Mouse (Mus musculus): ENCODE measurements around the gene Pknox2. TPM values are rescaled to one million over a fixed set of nuclear protein-coding genes. Genes with fewer than 3 reads are reported as not detected.
A peak's percentile ranks its signal among the peaks of the same experiment; 100 is the strongest.

Gene Pknox2
- total RNA-seq, 2 experiments from 2014 or later: 39.5 to 42.9 TPM

DNA sequence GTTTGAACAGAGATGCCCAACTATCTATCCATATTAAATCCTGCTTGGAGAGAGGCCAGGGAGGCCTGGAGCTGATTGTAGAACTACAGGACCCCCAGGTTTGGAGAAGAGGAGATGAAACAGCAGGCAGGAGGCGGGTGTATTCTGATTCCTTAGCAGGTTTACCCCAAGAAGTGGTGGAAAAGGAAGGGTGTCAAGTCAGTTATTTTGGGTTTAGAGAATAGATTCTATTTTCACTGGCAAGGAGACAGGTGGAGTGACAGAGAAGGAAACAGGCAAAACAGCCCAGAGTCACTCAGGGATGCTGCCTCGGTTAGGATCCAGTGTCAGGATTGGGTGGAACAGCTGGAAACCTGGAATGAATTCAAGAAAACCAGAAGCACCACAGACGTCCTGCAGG is 263.6 kb downstream of the Pknox2 start:
- no peak for DNase-seq (ENCODE audit: low spot score)

DNA sequence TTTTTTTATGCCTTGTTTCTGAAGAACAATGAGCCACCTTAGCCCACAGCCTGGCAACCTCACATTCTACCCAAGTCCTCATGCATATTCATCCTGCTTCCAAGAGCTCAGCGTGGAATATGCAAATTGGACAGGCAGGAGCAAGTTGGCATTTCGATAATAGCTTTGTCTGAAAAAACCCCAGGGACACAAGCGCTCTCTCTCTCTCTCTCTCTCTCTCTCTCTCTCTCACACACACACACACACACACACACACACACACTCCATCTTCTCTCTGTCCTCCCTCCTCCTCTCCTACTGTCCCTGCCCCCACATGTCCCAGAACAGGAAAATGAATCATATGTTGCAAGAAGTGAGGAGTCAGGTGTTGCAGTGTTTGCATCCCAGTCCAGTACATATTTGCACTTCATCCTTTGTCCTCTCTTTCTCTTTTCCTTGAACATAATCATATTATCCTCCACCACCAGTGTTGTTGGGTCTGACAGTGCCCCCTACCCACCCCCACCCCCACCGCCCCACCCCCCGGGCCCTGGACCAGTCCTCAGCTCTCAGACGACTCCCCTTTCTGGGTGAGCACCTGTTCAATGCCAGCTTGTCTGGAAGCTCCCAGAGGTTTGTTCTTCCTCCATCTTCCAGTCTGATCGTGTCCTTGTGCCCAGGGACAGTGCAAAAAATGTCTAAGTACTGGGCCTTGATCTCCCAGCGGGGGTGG is 265.0 kb downstream of the Pknox2 start:
- no peak for DNase-seq (ENCODE audit: low spot score)

DNA sequence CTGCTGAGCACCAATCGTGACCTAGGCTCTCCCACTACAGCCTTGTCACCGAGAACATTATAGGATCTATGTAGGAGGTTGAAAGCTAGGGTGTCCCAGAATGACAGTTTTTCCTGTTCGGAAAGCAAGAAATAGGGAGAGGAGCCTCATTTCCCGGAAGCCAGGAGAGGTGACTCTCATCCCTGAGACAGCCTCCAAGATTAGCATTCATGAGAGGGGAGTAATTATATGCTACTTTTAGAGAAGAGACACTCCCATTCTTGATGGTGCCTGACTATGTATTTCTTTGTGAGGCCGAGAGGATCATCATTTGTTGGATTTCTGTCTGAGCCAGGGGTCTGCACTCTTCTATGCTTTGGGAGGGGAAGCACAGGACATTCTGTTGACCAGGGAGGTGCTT is 265.6 kb downstream of the Pknox2 start:
- no peak for DNase-seq (ENCODE audit: low spot score)

DNA sequence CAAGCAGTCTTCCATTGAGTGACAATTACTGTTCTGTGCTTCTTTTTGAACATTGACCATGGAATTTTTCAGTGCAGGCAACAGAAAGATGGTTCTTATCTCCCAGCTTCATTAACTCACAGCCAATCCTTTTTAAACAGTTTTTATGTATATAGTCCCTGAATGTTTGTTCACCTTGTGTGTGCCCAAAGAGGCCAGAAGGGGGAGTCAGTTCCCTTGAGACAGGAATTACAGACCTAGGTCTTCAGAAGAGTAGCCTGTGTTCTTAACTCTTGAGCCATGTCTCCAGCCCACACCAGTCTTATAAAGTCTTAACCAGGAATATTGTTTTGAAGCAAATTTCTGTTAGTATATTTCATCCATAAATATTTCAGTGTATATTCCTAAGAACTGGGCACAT is 270.4 kb downstream of the Pknox2 start:
- no peak for DNase-seq (ENCODE audit: low spot score)

DNA sequence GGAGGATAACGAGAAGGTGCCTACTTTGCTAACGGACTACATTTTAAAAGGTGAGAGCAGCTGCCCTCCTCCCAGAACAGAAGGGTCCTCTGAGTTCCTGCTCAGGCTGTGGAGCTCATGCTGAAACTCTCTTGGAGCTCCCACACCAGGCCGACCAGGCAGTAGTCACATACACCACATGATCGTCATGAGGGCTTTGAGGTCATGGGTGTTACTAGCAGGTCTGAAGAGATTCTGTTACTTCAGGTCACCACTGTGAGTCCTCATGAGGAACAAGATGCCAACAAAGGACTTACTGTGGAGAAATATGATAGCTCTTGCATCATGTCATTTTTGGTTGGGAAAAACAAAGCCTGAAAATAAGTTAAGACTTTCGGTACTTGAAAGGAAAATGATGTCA is 270.9 kb downstream of the Pknox2 start:
- DNase-seq (ENCODE audit: low spot score): peak; percentile 54

DNA sequence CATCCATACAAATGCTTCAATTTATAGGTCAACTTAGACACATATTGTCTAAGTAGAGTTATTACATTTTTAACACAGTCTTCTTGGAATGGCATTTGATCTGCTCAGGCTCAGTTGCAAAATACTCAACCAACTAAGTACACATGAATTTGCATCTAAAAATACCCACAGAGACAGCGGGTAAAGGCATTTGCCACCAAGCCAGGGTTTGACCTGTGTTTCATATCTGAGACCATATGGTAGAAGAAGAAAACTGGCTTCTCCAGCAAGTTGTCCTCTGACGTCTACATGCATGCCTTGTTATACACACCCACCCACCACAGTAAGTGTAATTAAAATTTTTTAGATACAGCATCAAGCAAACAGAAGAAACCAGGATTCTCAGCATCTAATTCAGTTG is 273.4 kb downstream of the Pknox2 start:
- no peak for DNase-seq (ENCODE audit: low spot score)

DNA sequence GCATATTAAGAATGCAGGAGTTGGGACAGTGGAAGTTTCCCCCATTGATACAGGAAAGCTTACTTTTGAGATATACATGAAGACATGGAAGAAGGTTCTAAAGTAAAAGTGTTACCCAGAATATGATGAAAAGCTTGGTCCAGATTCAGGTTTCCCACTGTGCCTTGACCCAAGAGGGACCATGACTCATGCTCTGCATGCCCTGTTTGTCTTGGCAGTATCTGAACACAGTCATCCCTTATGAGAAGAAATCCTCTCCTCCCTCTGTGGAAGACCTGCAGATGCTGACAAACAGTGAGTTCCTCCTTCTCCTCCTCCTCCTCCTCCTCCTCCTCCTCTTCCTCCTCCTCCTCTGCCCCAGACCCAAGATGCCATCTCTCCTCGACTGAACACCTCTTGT is 276.9 kb downstream of the Pknox2 start:
- no peak for DNase-seq (ENCODE audit: low spot score)

DNA sequence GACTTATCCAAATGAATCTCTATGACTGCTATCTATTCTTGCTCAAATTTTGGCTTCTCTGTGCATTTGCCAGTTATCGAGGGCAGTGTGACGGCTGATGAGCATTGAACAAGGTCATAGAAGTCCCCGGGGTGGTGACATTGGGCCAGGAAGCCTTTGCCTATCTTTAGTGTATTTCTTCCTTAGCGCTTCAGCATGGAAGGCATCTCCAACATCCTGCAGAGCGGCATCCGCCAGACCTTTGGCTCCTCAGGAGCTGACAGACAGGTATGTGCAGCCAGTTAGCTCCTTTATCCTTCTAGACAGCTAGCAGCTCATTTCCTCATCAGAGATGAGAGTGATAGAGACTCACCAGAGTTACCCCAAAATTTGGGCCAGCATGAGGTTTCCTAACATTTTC is 278.5 kb downstream of the Pknox2 start:
- DNase-seq (ENCODE audit: low spot score): no peak

DNA sequence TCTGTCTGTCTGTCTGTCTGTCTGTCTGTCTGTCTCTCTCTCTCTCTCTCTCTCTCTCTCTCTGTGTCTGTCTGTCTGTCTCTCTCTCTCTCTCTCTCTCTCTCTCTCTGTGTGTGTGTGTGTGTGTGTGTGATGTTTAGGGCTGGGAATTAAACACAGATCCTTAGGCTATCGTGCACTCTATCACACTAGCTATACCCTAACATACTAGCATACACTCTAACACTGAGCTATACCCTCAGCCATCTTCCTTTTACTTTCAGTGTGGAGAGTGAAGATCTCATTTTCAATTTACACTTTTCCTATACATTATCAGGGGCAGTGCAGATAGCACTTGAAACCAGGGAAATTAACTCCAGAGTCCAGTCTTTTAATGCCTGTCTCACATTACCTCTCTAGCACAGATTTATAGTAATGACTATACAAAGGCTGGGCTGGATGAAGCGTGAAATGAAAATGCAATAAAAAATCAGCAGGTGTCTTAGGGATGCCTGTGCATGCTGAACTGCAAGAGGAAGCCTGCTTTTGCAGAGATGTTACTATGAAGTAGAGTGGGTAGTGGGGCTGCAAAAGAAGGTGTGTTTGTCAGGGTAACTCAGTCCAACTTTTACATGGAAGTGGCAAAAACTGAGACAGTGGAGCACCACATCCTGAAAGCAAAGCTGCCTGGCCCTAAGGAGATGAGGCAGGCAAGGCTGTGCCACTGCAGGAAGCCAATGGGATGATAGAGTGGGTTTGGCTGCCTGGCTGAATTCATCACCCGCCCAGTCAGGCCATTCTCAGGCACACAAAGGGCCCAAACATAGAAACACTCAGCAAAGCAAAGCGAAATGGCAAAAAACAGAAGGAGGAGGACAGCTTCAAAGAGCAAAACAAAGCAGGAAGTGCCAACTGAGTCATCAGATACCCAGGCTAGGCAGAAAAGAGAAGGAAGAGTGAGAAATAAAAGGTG is 282.1 kb downstream of the Pknox2 start:
- DNase-seq (ENCODE audit: low spot score): no peak

DNA sequence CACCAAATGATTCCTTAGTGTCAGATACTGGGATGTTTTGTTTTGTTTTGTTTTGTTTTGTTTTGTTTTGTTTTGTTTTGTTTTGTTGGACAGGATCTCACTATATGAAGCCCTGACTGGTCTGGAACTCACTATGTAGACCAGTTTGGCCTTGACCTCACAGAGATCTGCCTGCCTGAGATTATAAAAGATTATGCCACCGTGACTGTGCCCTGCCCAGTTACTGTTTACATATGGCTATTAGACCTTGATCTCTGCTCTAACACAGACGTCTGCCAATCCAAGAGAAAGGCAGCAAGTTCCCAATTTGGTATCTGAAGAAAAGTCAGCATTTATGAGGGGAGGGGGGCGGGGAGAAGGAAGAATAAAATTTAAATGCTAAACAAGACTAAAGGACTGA is 283.5 kb downstream of the Pknox2 start:
- DNase-seq (ENCODE audit: low spot score): no peak

DNA sequence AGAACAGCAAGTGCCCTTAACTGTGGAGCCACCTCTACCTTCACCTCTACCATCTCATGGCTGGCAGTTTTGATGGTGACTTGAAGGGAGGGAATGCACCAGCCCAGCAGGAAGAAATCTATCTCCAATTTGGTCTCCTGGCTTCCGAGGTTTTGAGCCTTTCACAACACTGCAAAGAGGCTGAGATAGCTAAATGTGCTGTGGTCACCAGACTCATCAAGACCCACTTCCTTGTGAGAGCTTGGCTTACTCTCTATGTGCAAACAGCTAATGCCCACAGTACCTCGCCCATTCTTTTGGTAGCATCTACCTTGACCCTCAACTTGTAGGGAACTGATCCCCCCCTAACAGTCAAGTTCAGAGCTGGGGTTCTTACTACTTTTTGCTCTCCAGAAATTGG is 284.6 kb downstream of the Pknox2 start:
- no peak for DNase-seq (ENCODE audit: low spot score)

DNA sequence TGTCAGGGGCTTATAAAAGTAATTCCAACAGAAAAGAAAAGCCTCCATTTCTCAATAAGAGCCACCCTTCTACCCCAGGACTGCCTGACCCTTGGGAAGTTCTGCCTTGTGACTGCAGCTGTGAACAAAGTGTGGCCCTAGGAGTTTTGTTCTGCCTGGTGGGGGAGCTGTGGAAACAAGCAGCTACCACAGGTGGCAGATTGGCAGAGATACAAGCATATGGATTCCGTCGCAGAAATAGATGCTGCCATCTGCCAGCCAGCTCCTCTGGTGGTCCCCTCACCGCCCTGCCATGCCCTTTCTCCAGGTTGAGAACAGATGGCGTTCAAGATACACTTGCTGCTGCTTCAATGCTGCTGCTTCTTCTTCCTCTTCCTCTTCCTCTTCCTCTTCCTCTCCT is 288.5 kb downstream of the Pknox2 start:
- DNase-seq (ENCODE audit: low spot score): peak; percentile 15

DNA sequence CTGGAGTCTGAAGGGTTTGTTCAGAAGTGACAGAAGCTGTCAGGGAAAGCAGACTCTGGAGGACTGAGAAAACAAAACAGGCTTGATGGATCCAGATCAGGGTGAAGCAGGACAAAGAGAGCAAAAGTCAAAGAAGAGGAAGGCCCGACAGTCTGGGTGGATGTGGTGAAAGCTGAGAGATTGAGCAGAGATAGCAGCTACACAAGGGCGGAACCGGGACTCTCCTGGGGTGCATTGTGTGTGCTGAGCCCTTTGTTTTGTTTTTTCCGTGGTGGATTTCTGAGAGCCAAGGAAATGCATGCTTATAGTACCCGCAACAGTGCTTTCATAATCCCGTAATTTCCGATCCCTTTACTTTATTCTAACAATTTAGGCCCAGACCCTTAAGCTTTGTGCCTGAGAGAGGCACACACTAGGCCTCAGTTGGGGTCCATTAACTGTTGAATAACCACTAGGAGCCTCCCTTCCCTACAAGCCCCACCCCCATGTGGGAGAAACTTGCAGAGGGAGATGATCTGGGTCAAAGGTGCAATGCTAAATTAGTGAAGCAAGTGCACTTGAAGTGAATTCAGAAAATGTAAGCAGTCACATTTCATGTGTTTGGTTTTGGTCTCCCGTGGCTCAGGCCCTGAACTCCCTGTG is 289.6 kb downstream of the Pknox2 start:
- no peak for DNase-seq (ENCODE audit: low spot score)

DNA sequence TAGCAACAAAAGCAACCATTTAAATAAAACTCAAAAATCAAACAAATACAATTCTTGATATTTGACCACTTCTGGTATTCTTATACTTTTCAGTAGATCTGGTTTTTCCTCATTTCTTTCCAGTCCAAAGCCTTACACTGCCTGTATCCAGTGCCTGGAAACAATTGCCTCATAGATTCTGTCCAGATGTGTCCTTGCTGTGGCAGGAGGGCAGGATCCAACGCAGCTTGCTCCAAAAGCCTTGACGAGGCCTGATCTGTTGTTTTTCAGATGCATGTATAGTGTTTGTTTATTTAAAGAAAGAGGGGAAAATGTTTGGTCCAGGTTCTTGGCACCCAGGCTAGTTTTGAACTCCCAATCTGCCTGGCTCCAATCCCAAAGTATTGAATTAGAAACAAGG is 290.9 kb downstream of the Pknox2 start:
- DNase-seq (ENCODE audit: low spot score): no peak

DNA sequence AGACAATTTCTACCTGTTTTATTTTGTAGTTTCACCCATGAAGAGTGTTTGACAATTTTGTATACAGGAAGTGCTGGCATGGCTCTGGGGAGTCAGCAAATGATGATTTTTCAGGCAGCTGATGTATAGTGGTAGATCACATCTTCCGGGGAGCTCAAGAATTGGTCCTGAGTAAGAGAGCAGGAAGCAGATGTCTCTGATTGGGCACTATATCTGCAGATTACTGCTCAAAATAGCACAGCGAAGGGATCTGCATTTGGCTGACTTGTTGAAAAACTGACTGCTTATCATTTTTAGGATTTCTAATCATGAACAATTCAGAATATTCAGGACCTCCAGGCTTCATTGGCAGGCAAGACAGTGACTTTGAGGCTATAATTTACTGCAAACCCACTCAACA is 295.0 kb downstream of the Pknox2 start:
- DNase-seq (ENCODE audit: low spot score): no peak

DNA sequence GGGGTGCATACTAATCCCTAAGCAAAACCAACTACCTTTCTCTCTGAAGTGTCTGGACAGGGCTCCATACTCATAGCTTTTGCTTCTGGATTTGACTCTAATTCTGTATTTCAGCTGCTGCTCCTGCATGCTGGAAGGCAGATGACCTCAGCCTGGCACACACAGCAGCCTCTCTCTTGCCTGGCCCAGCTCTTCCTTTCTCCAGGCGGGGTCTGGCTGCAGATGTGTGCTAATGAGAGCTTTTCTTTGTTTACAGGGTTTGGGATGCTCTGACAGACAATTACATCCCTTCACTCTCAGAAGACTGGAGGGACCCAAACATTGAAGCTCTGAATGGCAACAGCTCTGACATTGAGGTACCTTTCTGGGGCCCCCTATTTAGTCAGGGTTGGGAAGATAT is 297.1 kb downstream of the Pknox2 start:
- DNase-seq (ENCODE audit: low spot score): no peak

DNA sequence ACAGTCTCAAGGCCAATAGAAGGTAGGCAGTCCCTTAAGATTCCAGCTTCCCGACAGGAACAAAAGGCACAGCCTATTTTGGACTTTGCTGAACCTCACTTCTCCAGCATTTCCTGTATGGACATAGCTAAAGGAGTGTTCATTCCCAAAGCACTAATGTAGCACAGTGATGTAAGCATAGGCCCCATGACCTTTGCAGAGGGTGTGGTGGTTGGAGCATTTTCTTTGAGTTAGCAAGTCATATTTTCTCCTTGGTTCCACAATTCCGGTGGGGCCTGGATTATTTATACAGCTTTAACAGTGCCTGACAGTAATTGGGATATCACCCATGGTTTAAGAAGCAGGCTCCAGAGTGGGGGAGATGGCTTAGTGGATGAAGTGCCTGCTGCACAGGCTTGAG is 298.5 kb downstream of the Pknox2 start:
- DNase-seq (ENCODE audit: low spot score): peak; percentile 13

DNA sequence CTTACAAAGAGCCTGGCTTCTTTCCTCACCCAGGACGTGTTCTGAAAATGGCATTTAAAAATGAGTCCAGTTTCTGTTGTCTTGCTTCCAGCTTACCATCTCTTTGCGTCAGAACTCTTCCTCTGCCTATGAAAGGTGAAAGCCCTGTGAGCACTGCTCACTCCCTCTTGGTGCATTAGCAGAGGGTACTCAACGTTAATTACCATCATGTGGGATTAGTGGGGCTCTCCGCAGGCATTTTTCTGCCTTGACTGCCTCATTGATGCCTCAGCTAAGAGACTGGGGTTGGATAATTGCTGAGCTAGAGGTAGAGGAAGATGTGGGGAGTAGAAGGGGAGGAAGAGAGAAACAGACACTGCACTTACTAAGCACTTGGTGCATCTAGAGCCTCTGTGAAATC is 300.9 kb downstream of the Pknox2 start:
- DNase-seq (ENCODE audit: low spot score): no peak

All from gastrocnemius, adult 18-20 months (tissue).